Mouse (Mus musculus) ES-E14 (cell line): ENCODE measurements around the gene Cited4.

Source experiments
- CHD2 ChIP-seq: IDR thresholded peaks from 2 replicates; pipeline ENCODE4 v1.6.1; 2014; ENCODE audit warnings: mild to moderate bottlenecking, low read depth, low read length, inconsistent platforms
- HCFC1 ChIP-seq: IDR thresholded peaks from 2 replicates; pipeline ENCODE4 v1.6.1; 2012; ENCODE audit warnings: low read length, inconsistent platforms, borderline replicate concordance; ENCODE audit not compliant: insufficient read depth
- MAFK ChIP-seq: IDR thresholded peaks from 2 replicates; pipeline ENCODE4 v1.6.1; 2014; ENCODE audit warnings: mild to moderate bottlenecking, low read depth, low read length, inconsistent platforms; ENCODE audit not compliant: insufficient read depth
- ZC3H11A ChIP-seq: IDR thresholded peaks from 2 replicates; pipeline ENCODE4 v1.6.1; 2012; ENCODE audit warnings: low read depth, mild to moderate bottlenecking, inconsistent platforms, low read length, borderline replicate concordance
- ZNF384 ChIP-seq: IDR thresholded peaks from 2 replicates; pipeline ENCODE4 v1.6.1; 2012; ENCODE audit warnings: low read depth, low read length, inconsistent platforms

GRCm38 (mm10) chr4:120683278-120683997, 17.1 kb downstream of the Cited4 start:
- TF ChIP-seq CHD2 (no peak), MAFK (no peak), HCFC1 (no peak), ZNF384 (no peak), ZC3H11A (no peak)
